Mouse (Mus musculus) liver, embryonic 12.5 days (tissue): ENCODE data around the gene H2al3. TPM values are rescaled to one million over a fixed set of nuclear protein-coding genes. Genes with fewer than 3 reads are reported as not detected.

Source experiments
- ATAC-seq: fragments of 200-750 bp; cut with Nextera tagmentation; 2 replicates; pipeline ENCODE4 v1.8.0; 2017; ENCODE audit warnings: moderate number of reproducible peaks, mild to moderate bottlenecking, moderate library complexity
- H3K27ac ChIP-seq: fragments of 300-500 bp; sonication (generic); 2 replicates; pipeline ENCODE4 v1.5.1; 2016; ENCODE audit warnings: mild to moderate bottlenecking
- H3K27me3 ChIP-seq: fragments of 300-500 bp; sonication (generic); replicated peaks from 2 replicates; pipeline ENCODE4 v1.6.1; 2016; ENCODE audit warnings: mild to moderate bottlenecking, moderate library complexity
- H3K36me3 ChIP-seq: fragments of 300-500 bp; sonication (generic); 2 replicates; pipeline ENCODE4 v1.6.1; 2016; ENCODE audit warnings: mild to moderate bottlenecking, moderate library complexity
- H3K4me1 ChIP-seq: fragments of 300-500 bp; sonication (generic); 2 replicates; pipeline ENCODE4 v1.6.1; 2016
- H3K4me2 ChIP-seq: fragments of 300-500 bp; sonication (generic); 2 replicates; pipeline ENCODE4 v1.6.1; 2016; ENCODE audit warnings: mild to moderate bottlenecking, moderate library complexity
- H3K4me3 ChIP-seq: fragments of 300-500 bp; sonication (generic); 2 replicates; pipeline ENCODE4 v1.5.1; 2016; ENCODE audit warnings: mild to moderate bottlenecking, moderate library complexity
- H3K9ac ChIP-seq: fragments of 300-500 bp; sonication (generic); 2 replicates; pipeline ENCODE4 v1.6.1; 2016; ENCODE audit warnings: mild to moderate bottlenecking, moderate library complexity
- H3K9me3 ChIP-seq: fragments of 300-500 bp; sonication (generic); replicated peaks from 2 replicates; pipeline ENCODE4 v1.6.1; 2016; ENCODE audit warnings: mild to moderate bottlenecking, moderate library complexity
- WGBS: fragments of 180-500 bp; shearing (Covaris S2); methylation state at CpG from one replicate; pipeline ENCODE4 v1.1.7; 2016; ENCODE audit not compliant: insufficient replicate concordance; 5-methylcytosine and 5-hydroxymethylcytosine counted together
- polyA plus RNA-seq: library from polyadenylated mRNA; unstranded; fragments of >200 nt; fragmentation: Nextera tagmentation; extraction: Ambion mirVana; gene quantifications from 2 replicates; pipeline ENCODE4 v1.2.1, GENCODE M21; 2016

Gene H2al3
- polyA plus RNA-seq: not detected in 2 replicates

GRCm38 (mm10) chrX:9849403-9849802, at the start of gene H2al3:
H2al3 (plus strand) TSS chrX:9849703.
- Histone ChIP-seq H3K9ac (no peak within 1 kb of the TSS), H3K4me2 (no peak within 1 kb of the TSS), H3K27me3 (no peaks in the 10 kb centered on the region), H3K27ac (no peak within 1 kb of the TSS), H3K4me1 (no peaks in the 10 kb centered on the region), H3K36me3 (no peaks in the 10 kb centered on the region), H3K9me3 (no peaks in the 10 kb centered on the region), H3K4me3 (no peak within 1 kb of the TSS)
- ATAC-seq: no peak
- 38% methylated on average over 1 of the region's 1 CpGs for WGBS

DNA sequence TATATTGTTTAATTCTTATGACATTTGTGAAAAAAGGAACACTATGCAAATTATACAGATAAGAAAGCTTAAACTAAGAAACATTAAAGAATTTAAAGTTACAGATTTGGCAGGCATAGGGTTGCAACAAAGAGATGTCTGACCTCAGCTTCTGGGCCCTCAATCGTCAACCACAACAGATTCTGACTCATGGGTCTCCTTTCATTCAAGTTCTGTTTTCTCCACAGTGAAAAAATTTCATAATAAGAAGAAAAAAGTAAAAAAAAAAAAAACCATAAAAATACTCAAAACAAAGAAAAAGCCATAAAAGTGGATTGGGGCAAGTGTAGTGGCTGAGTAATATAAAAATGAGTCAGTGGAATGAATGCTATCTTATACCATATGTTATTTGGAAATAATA, 39.4 kb upstream of the H2al3 start:
- Histone ChIP-seq H3K4me2 (no peak overlapping the region), H3K27me3 (no peaks in the 10 kb centered on the region), H3K9me3 (no peaks in the 10 kb centered on the region), H3K9ac (no peak overlapping the region), H3K4me3 (no peak overlapping the region), H3K4me1 (no peaks in the 10 kb centered on the region), H3K27ac (no peak overlapping the region), H3K36me3 (no peaks in the 10 kb centered on the region)
- 52% methylated on average over 1 of the region's 1 CpGs for WGBS
- ATAC-seq: no peak

GRCm38 (mm10) chrX:9812469-9812868, 37.0 kb upstream of the H2al3 start:
- no peak overlapping the region for H3K4me2 ChIP-seq

DNA sequence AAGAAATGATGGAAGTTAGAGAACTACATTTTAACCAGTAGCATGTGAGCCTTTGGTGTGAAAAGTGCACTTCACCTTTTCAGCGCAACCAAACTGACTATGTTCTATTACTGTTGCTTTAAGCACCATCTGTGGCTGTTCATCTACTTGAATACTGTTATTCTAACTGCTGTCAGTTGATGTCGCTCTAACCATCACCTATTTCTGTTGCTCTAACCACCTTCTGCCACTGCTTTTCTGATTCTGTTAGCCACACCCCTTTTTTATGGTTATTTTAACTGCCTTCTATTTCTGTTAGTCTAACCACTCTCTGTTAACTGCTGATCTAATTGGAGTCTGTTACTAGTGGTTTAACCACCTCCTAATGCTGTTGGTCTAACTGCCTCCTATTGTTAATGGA, 14.7 kb upstream of the H2al3 start:
- no peak overlapping the region for H3K27ac ChIP-seq
- no peaks in the 10 kb centered on the region for H3K9me3 ChIP-seq
- no peaks in the 10 kb centered on the region for H3K36me3 ChIP-seq
- no peaks in the 10 kb centered on the region for H3K4me1 ChIP-seq
- H3K27me3 ChIP-seq: no peaks in the 10 kb centered on the region
- no peak overlapping the region for H3K9ac ChIP-seq
- 73% methylated on average over 2 of the region's 2 CpGs for WGBS
- no peak overlapping the region for H3K4me3 ChIP-seq
- no peak overlapping the region for H3K4me2 ChIP-seq
- ATAC-seq: no peak

More at GRCm38 (mm10) chrX:9812469-9812868, 37.0 kb upstream of the H2al3 start:
- Histone ChIP-seq H3K36me3 (no peaks in the 10 kb centered on the region), H3K4me3 (no peak overlapping the region), H3K9me3 (no peaks in the 10 kb centered on the region), H3K9ac (no peak overlapping the region), H3K27ac (no peak overlapping the region), H3K4me1 (no peaks in the 10 kb centered on the region), H3K27me3 (no peaks in the 10 kb centered on the region)
- no peak for ATAC-seq

DNA sequence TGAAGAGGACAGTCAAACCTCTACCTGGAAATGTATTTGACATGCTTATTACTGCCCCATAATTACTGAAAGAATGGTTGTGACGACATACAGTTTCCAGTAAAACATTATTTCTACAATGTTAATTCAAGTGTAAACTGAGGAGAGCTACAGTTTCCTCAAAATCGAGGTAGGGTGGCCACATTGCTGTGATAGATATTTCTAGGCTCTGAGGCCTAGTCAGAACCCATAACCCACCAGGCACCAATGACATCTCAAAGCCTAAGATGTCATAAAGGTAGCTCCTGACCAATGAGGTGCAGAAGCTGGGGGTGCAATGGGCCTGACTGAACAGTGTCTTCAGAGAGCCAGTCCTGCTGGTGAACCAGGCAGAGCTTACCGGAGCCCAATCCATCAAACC, 2.9 kb upstream of the H2al3 start, which contains the start of gene Hypm:
Gene Hypm (plus strand): TSS at position 301 of the 400 bp plus-strand sequence.
- H3K9ac ChIP-seq: no peak within 1 kb of the TSS
- H3K4me1 ChIP-seq: no peaks in the 10 kb centered on the region
- 61% methylated on average over 3 of the region's 3 CpGs for WGBS
- H3K4me2 ChIP-seq: no peak within 1 kb of the TSS
- no peak within 1 kb of the TSS for H3K4me3 ChIP-seq
- H3K27ac ChIP-seq: no peak within 1 kb of the TSS
- no peak for ATAC-seq
- H3K27me3 ChIP-seq: no peaks in the 10 kb centered on the region
- H3K9me3 ChIP-seq: no peaks in the 10 kb centered on the region
- no peaks in the 10 kb centered on the region for H3K36me3 ChIP-seq

DNA sequence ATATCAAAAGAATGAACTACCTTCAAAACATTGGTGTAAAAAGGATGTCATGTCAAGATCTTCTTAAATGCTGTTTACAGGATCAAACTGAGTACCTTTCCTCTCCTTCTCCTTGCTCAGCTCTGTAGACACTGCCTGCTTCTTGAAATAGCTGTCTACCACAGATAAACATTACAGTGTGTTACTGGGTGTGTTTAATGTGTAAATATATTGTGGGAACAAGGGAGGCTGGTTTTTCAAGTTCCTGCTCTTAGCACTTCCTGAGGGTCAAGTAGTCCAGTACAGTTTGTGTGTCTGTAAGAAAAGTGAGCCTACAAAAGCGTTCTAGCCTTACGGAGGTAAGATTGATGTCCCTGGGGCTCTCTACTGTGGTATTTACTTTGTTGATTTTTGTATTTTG, 12.4 kb downstream of the H2al3 start:
- WGBS: 74% methylated on average over 2 of the region's 2 CpGs
- no peak for ATAC-seq
- H3K4me3 ChIP-seq: no peak overlapping the region
- H3K9me3 ChIP-seq: no peaks in the 10 kb centered on the region
- H3K27me3 ChIP-seq: no peaks in the 10 kb centered on the region
- no peak overlapping the region for H3K27ac ChIP-seq
- no peak overlapping the region for H3K4me2 ChIP-seq
- H3K9ac ChIP-seq: no peak overlapping the region
- H3K36me3 ChIP-seq: no peaks in the 10 kb centered on the region
- no peaks in the 10 kb centered on the region for H3K4me1 ChIP-seq

DNA sequence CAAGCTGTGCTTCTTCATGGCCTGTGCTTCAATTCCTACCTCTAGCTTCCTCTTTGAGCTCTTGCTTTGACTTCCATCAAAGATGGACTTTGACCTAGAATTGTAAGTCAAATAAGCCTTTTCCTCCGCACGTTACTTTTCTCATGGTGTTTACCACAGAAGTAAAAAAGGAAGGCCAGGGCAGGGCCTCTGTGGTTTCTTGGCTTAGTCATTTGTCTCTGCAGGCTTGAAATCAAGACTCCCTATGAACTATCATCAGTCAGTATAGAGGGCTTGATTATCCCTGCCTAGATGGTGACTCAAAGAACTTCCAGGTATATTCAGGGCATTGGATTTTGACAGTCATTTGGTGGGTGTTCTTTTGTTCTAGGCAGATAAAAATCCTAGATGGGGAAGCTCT, 26.0 kb downstream of the H2al3 start:
- Histone ChIP-seq H3K4me1 (no peaks in the 10 kb centered on the region), H3K9me3 (no peaks in the 10 kb centered on the region), H3K36me3 (no peaks in the 10 kb centered on the region), H3K27ac (no peak overlapping the region), H3K4me3 (no peak overlapping the region), H3K9ac (no peak overlapping the region), H3K4me2 (no peak overlapping the region), H3K27me3 (no peaks in the 10 kb centered on the region)
- WGBS: 57% methylated on average over 2 of the region's 2 CpGs
- ATAC-seq: no peak

GRCm38 (mm10) chrX:9885322-9885721, 35.8 kb downstream of the H2al3 start, which contains the start of gene Sytl5:
Sytl5 (plus strand) TSS chrX:9885622.
- H3K27me3 ChIP-seq: no peaks in the 10 kb centered on the region
- no peak within 1 kb of the TSS for H3K4me3 ChIP-seq
- H3K4me1 ChIP-seq: no peaks in the 10 kb centered on the region
- WGBS: 49% methylated on average over 2 of the region's 2 CpGs
- no peak for ATAC-seq
- no peak within 1 kb of the TSS for H3K9ac ChIP-seq
- no peaks in the 10 kb centered on the region for H3K36me3 ChIP-seq
- no peak within 1 kb of the TSS for H3K27ac ChIP-seq
- H3K4me2 ChIP-seq: no peak within 1 kb of the TSS
- no peaks in the 10 kb centered on the region for H3K9me3 ChIP-seq

Other genes with a start within 250 kb of the H2al3 start
- 26.9 and 28.0 TPM in 2 replicates for gene Dynlt3, start 186.7 kb upstream of the H2al3 start, polyA plus RNA-seq
- not detected in 2 replicates for gene Hypm, start 2.8 kb upstream of the H2al3 start, polyA plus RNA-seq
- 1.2 and 1.5 TPM in 2 replicates for gene Sytl5, start 35.9 kb downstream of the H2al3 start, polyA plus RNA-seq